Mouse (Mus musculus): Measurements from ENCODE around the gene Limch1. TPM values are rescaled to one million over a fixed set of nuclear protein-coding genes. Genes with fewer than 3 reads are reported as not detected.

The Limch1 gene
- polyA plus RNA-seq, 1 experiment from 2014 or later, result 38.2 TPM

- H3K27me3 ChIP-seq, result no peaks in the 10 kb centered on the region
- H3K36me3 ChIP-seq (replicated peaks), result no peaks in the 10 kb centered on the region
- no peak overlapping the region for H3K4me2 ChIP-seq
- ATAC-seq (ENCODE audit: low FRiP score), result no peak
- H3K9ac ChIP-seq, result no peak overlapping the region
- H3K4me3 ChIP-seq (replicated peaks), result no peak overlapping the region
- H3K27ac ChIP-seq, result no peak overlapping the region
- 69% methylated on average over 4 of the region's 4 CpGs for WGBS
- H3K4me1 ChIP-seq, result peaks cover 20% of the 10 kb centered on the region
- no peaks in the 10 kb centered on the region for H3K9me3 ChIP-seq
Observed at GRCm38 (mm10) chr5:66769070-66769469, 23.4 kb downstream of the Limch1 start.

- H3K9me3 ChIP-seq, result no peaks in the 10 kb centered on the region
- H3K4me1 ChIP-seq, result peaks cover 20% of the 10 kb centered on the region
- H3K9ac ChIP-seq, result no peak overlapping the region
- H3K4me2 ChIP-seq, result no peak overlapping the region
- no peak overlapping the region for H3K27ac ChIP-seq
- H3K27me3 ChIP-seq, result no peaks in the 10 kb centered on the region
- 86% methylated on average over 5 of the region's 5 CpGs for WGBS
- no peak overlapping the region for H3K4me3 ChIP-seq (replicated peaks)
- no peak for ATAC-seq (ENCODE audit: low FRiP score)
- no peaks in the 10 kb centered on the region for H3K36me3 ChIP-seq (replicated peaks)
Observed at GRCm38 (mm10) chr5:66769558-66769957, 23.9 kb downstream of the Limch1 start.

- 89% methylated on average over 10 of the region's 10 CpGs for WGBS
- ATAC-seq (ENCODE audit: low FRiP score), result no peak
- H3K4me2 ChIP-seq, result no peak overlapping the region
- no peak overlapping the region for H3K4me3 ChIP-seq (replicated peaks)
- no peak overlapping the region for H3K27ac ChIP-seq
- no peak overlapping the region for H3K9ac ChIP-seq
- H3K36me3 ChIP-seq (replicated peaks), result no peaks in the 10 kb centered on the region
- no peaks in the 10 kb centered on the region for H3K4me1 ChIP-seq
- no peaks in the 10 kb centered on the region; the same call in 1 of the 2 replicates for H3K9me3 ChIP-seq
- H3K27me3 ChIP-seq, result no peaks in the 10 kb centered on the region
Observed at GRCm38 (mm10) chr5:66777999-66778710, 32.5 kb downstream of the Limch1 start.

- WGBS, result 95% methylated on average over 4 of the region's 4 CpGs
- no peaks in the 10 kb centered on the region for H3K4me1 ChIP-seq
- no peak overlapping the region for H3K4me2 ChIP-seq
- H3K36me3 ChIP-seq (replicated peaks), result no peaks in the 10 kb centered on the region
- no peaks in the 10 kb centered on the region; the same call in 1 of the 2 replicates for H3K9me3 ChIP-seq
- no peaks in the 10 kb centered on the region for H3K27me3 ChIP-seq
- no peak overlapping the region for H3K27ac ChIP-seq
- no peak overlapping the region for H3K4me3 ChIP-seq (replicated peaks)
- no peak for ATAC-seq (ENCODE audit: low FRiP score)
- no peak overlapping the region for H3K9ac ChIP-seq
Observed at GRCm38 (mm10) chr5:66780371-66780770, 34.7 kb downstream of the Limch1 start.

- Histone ChIP-seq H3K4me3 (replicated peaks) (no peak overlapping the region), H3K27me3 (no peaks in the 10 kb centered on the region), H3K4me2 (no peak overlapping the region), H3K9me3 (no peaks in the 10 kb centered on the region; the same call in 1 of the 2 replicates), H3K9ac (no peak overlapping the region), H3K36me3 (replicated peaks) (no peaks in the 10 kb centered on the region), H3K4me1 (no peaks in the 10 kb centered on the region), H3K27ac (no peak overlapping the region)
- ATAC-seq (ENCODE audit: low FRiP score), result no peak
- 93% methylated on average over 1 of the region's 1 CpGs for WGBS
Observed at GRCm38 (mm10) chr5:66781507-66781906, 35.9 kb downstream of the Limch1 start.

- no peak for ATAC-seq (ENCODE audit: low FRiP score)
- H3K4me1 ChIP-seq, result no peaks in the 10 kb centered on the region
- no peak overlapping the region for H3K9ac ChIP-seq
- no peak overlapping the region for H3K4me3 ChIP-seq (replicated peaks)
- H3K27me3 ChIP-seq, result no peaks in the 10 kb centered on the region
- H3K36me3 ChIP-seq (replicated peaks), result no peaks in the 10 kb centered on the region
- no peaks in the 10 kb centered on the region; the same call in 1 of the 2 replicates for H3K9me3 ChIP-seq
- no peak overlapping the region for H3K27ac ChIP-seq
- WGBS, result 87% methylated on average over 2 of the region's 2 CpGs
- H3K4me2 ChIP-seq, result no peak overlapping the region
Observed at GRCm38 (mm10) chr5:66782851-66783250, 37.2 kb downstream of the Limch1 start.

GRCm38 (mm10) chr5:66784624-66785361 is 39.2 kb downstream of the Limch1 start:
- no peaks in the 10 kb centered on the region for H3K27me3 ChIP-seq
- no peak overlapping the region for H3K4me2 ChIP-seq
- no peak overlapping the region for H3K27ac ChIP-seq
- 81% methylated on average over 9 of the region's 9 CpGs for WGBS
- no peak for ATAC-seq (ENCODE audit: low FRiP score)
- no peaks in the 10 kb centered on the region for H3K4me1 ChIP-seq
- no peaks in the 10 kb centered on the region; the same call in 1 of the 2 replicates for H3K9me3 ChIP-seq
- no peaks in the 10 kb centered on the region for H3K36me3 ChIP-seq (replicated peaks)
- no peak overlapping the region for H3K4me3 ChIP-seq (replicated peaks)
- H3K9ac ChIP-seq, result no peak overlapping the region

GRCm38 (mm10) chr5:66785995-66786620 is 40.5 kb downstream of the Limch1 start:
- H3K4me1 ChIP-seq, result no peaks in the 10 kb centered on the region
- no peak for ATAC-seq (ENCODE audit: low FRiP score)
- no peaks in the 10 kb centered on the region for H3K27me3 ChIP-seq
- no peak overlapping the region for H3K9ac ChIP-seq
- 95% methylated on average over 1 of the region's 1 CpGs for WGBS
- H3K9me3 ChIP-seq, result no peaks in the 10 kb centered on the region; the same call in 1 of the 2 replicates
- no peak overlapping the region for H3K27ac ChIP-seq
- H3K36me3 ChIP-seq (replicated peaks), result no peaks in the 10 kb centered on the region
- H3K4me3 ChIP-seq (replicated peaks), result no peak overlapping the region
- no peak overlapping the region for H3K4me2 ChIP-seq

GRCm38 (mm10) chr5:66786621-66787061 is 41.0 kb downstream of the Limch1 start:
- 92% methylated on average over 8 of the region's 8 CpGs for WGBS
- Histone ChIP-seq H3K4me2 (no peak overlapping the region), H3K27me3 (no peaks in the 10 kb centered on the region), H3K4me3 (replicated peaks) (no peak overlapping the region), H3K4me1 (no peaks in the 10 kb centered on the region), H3K9me3 (no peaks in the 10 kb centered on the region; the same call in 1 of the 2 replicates), H3K27ac (no peak overlapping the region), H3K36me3 (replicated peaks) (no peaks in the 10 kb centered on the region), H3K9ac (no peak overlapping the region)
- no peak for ATAC-seq (ENCODE audit: low FRiP score)

- H3K4me2 ChIP-seq, result no peak overlapping the region
- H3K9ac ChIP-seq, result no peak overlapping the region
- H3K4me3 ChIP-seq (replicated peaks), result no peak overlapping the region
- ATAC-seq (ENCODE audit: low FRiP score), result no peak
- no peaks in the 10 kb centered on the region for H3K9me3 ChIP-seq
- H3K36me3 ChIP-seq (replicated peaks), result no peaks in the 10 kb centered on the region
- H3K4me1 ChIP-seq, result no peaks in the 10 kb centered on the region
- 81% methylated on average over 3 of the region's 3 CpGs for WGBS
- H3K27me3 ChIP-seq, result no peaks in the 10 kb centered on the region
- no peak overlapping the region for H3K27ac ChIP-seq
Observed at GRCm38 (mm10) chr5:66789041-66789440, 43.4 kb downstream of the Limch1 start.

GRCm38 (mm10) chr5:66791161-66791560 is 45.5 kb downstream of the Limch1 start:
- Histone ChIP-seq H3K27ac (no peak overlapping the region), H3K4me1 (no peaks in the 10 kb centered on the region), H3K9ac (no peak overlapping the region), H3K4me3 (replicated peaks) (no peak overlapping the region), H3K4me2 (no peak overlapping the region), H3K36me3 (replicated peaks) (no peaks in the 10 kb centered on the region), H3K9me3 (no peaks in the 10 kb centered on the region), H3K27me3 (no peaks in the 10 kb centered on the region)
- WGBS, result 89% methylated on average over 6 of the region's 6 CpGs
- ATAC-seq (ENCODE audit: low FRiP score), result no peak

GRCm38 (mm10) chr5:66793251-66793650 is 47.6 kb downstream of the Limch1 start:
- WGBS, result 95% methylated on average over 3 of the region's 3 CpGs
- Histone ChIP-seq H3K36me3 (replicated peaks) (no peaks in the 10 kb centered on the region), H3K9ac (no peak overlapping the region), H3K4me1 (peaks cover 6% of the 10 kb centered on the region), H3K27me3 (no peaks in the 10 kb centered on the region), H3K27ac (no peak overlapping the region), H3K9me3 (no peaks in the 10 kb centered on the region), H3K4me3 (replicated peaks) (no peak overlapping the region), H3K4me2 (no peak overlapping the region)
- ATAC-seq (ENCODE audit: low FRiP score), result no peak
